Mouse (Mus musculus) colon, adult 2 months (tissue): ENCODE results near the gene Golm1. TPM values are rescaled to one million over a fixed set of nuclear protein-coding genes. Genes with fewer than 3 reads are reported as not detected.

Source experiments
- polyA plus RNA-seq: library from polyadenylated mRNA; depleted of rRNA; stranded (reverse); fragments of >200 nt; gene quantifications from 2 replicates; pipeline ENCODE4 v1.2.3, GENCODE M21; 2012; rRNA removed

Gene Golm1
- 129 and 147 TPM in 2 replicates for polyA plus RNA-seq

GRCm38 (mm10) chr13:59675151-59676011 is at the start of gene Golm1:
TSS of gene Golm1 (minus strand) at chr13:59675811.

GRCm38 (mm10) chr13:59711984-59712383 is 36.4 kb upstream of the Golm1 start, which contains the start of gene Spata31d1b:
TSS of gene Spata31d1b (plus strand) at chr13:59712284.

DNA sequence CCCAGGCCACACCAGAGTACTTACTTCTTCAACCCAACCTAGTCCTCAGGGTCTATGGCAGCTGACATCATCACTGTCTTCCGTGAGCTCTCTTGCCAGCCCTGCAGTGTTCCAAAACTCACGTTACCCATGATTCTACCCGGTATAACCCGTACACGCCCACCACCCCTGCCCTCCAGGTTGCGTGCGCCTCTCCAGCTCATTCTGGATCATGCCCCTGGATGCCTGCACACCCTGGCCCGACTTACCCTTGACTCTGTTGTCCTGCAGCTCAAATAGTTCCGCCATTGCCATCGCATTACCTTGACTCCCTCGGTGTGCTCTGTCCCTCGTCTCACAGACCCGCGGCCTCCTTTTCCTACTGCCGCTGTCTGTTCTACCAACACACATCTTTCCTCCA is 34.6 kb upstream of the Golm1 start, which contains the start of gene Spata31d1a:
Gene Spata31d1a, minus strand, starts transcription at position 101 of the 400 bp plus-strand sequence.

DNA sequence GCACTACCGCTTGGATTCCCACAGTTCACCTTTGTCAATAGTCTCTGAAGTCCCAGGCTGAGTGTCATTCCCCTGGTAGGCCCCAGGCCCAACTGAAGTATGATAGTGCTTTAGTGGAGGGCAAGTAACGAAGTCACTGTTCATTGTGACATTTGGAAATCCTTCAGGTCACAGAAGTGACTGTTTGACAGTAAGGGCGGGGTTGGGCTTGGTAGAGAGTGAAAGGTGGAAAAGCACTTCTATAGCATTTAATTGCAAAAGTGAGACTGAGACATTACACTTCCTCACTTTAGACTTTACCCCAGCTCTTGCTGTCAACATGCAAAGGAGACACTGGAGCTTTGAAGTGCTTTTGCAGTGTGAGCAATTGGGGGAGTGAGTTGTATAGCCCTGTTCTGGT is 18.4 kb upstream of the Golm1 start, which contains the start of gene 4921517D22Rik:
Gene 4921517D22Rik, minus strand, starts transcription at position 101 of the 400 bp plus-strand sequence.

DNA sequence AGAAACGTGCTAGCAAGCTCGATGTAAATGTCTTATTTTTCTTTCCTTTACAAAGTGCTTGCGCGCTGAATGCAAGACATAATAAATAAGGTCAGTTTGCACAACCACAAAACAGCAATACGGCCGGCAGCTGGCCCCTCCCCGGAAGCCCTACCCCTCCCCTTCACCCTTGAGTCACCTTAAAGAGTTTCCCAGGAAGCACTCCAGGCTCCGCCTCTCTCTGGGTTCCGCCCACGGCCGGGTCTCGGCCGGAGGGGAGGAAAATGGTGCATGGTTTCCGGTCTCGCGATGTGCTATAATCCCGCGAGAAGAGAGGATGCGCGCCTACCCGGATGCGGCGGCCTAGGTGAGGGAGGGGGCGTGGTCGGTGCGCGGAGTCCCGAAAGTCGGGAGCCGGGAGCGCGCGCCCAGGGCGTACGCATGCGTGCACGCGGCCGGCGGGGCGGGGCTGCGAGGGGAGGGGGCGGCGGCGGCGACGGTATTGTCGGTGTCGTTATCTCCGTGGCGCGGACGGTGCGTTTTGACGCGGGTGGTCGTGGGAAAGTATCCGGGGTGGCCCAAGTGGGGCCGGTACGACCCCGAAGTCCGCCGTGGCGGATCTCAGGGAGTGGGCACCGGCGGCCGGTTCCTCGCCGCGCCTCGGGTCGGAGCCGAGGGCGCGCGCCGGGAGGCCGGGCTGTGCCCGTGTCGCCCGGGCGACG is 90.5 kb downstream of the Golm1 start, which contains the start of the genes Agtpbp1 and Naa35:
Gene Agtpbp1, minus strand, starts transcription at position 281 of the 701 bp plus-strand sequence.
Gene Naa35, plus strand, starts transcription at position 313 of the 701 bp plus-strand sequence.

Other genes starting within 250 kb of the Golm1 start
- gene Agtpbp1, start 90.6 kb downstream of the Golm1 start, polyA plus RNA-seq: 2.1 and 2.6 TPM in 2 replicates
- 28.1 and 32.8 TPM in 2 replicates for gene Naa35, start 90.6 kb downstream of the Golm1 start, polyA plus RNA-seq
- gene 4921517D22Rik, start 18.3 kb upstream of the Golm1 start, polyA plus RNA-seq: not detected in 2 replicates
- gene Spata31d1a, start 34.5 kb upstream of the Golm1 start, polyA plus RNA-seq: not detected in 2 replicates
- gene Spata31d1b, start 36.5 kb upstream of the Golm1 start, polyA plus RNA-seq: not detected in 2 replicates
- gene Spata31d1d, start 55.9 kb upstream of the Golm1 start, polyA plus RNA-seq: not detected in 2 replicates
- not detected in 2 replicates for gene 1700014D04Rik, start 70.9 kb upstream of the Golm1 start, polyA plus RNA-seq
- 50.1 and 59.4 TPM in 2 replicates for gene Isca1, start 94.0 kb upstream of the Golm1 start, polyA plus RNA-seq
- gene Gm49354, start 106.4 kb upstream of the Golm1 start, polyA plus RNA-seq: not detected in 2 replicates
- gene Tut7, start 147.3 kb upstream of the Golm1 start, polyA plus RNA-seq: 19.0 and 20.4 TPM in 2 replicates